ENCODE assay signal across 8 mouse cellular contexts in the genomic region with DNA sequence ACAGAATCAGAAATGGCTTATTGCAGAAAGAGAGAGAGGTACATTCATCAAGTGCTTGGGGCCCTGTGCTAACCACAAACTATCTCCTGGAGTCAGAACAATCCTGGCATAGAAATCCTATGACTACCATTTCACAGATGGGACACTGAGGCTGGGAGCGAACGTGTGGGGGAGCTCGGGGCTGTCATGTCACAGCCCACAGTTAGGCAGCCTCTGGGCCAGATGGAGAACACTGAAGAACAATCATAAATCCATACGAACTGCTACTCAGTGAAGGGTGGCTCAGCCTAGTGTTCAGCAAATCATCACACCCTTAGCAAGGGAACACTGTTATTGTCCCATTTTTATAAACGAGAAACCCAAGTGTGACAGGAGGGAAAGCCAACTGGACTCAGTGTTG. TPM values are rescaled to one million over a fixed set of nuclear protein-coding genes. Genes with fewer than 3 reads are reported as not detected.
DNase-seq lines count a peak whose midpoint lies in the region; ATAC-seq lines count a peak whose summit lies in the region.

No protein-coding gene starts in this region.

- WGBS in embryonic facial prominence, embryonic 14.5 days: 54% methylated on average over 5 of the region's 5 CpGs
- 56% methylated on average over 5 of the region's 5 CpGs for WGBS in intestine, embryonic 15.5 days
- 72% methylated on average over 5 of the region's 5 CpGs for WGBS in midbrain, embryonic 16.5 days

- peak overlapping the region; percentile 81 for H3K9ac ChIP-seq in embryonic facial prominence, embryonic 14.5 days (ENCODE audit: low read depth, low read length)
- peak overlapping the region; percentile 83 for H3K9ac ChIP-seq in intestine, embryonic 15.5 days
- H3K9ac ChIP-seq in midbrain, embryonic 16.5 days (ENCODE audit: low read depth, low read length): peak overlapping the region; percentile 90

- no peaks in the 10 kb centered on the region for H3K36me3 ChIP-seq in embryonic facial prominence, embryonic 14.5 days (ENCODE audit: control insufficient read depth, insufficient read depth, low read length)
- H3K36me3 ChIP-seq in intestine, embryonic 15.5 days: no peaks in the 10 kb centered on the region
- H3K36me3 ChIP-seq in midbrain, embryonic 16.5 days (ENCODE audit: control insufficient read depth, insufficient read depth, low read length): no peaks in the 10 kb centered on the region

- peak; percentile 52 for DNase-seq in layer of hippocampus, adult 11-12 months (ENCODE audit: low spot score)
- no peak for DNase-seq in layer of hippocampus, postnatal 25 days (ENCODE audit: extremely low spot score in 1 of 2, low spot score in 1 of 2)
- DNase-seq in embryonic facial prominence, embryonic 14.5 days (ENCODE audit: low spot score): no peak
- no peak for DNase-seq in adrenal gland, adult 18-20 months (ENCODE audit: low spot score in 2 of 2)
- no peak for DNase-seq in kidney, postnatal 14 days
- no peak for DNase-seq in kidney, adult 9 months

- no peaks in the 10 kb centered on the region for H3K9me3 ChIP-seq in embryonic facial prominence, embryonic 14.5 days (ENCODE audit: control insufficient read depth, low read length)
- no peaks in the 10 kb centered on the region for H3K9me3 ChIP-seq in intestine, embryonic 15.5 days
- no peaks in the 10 kb centered on the region for H3K9me3 ChIP-seq in midbrain, embryonic 16.5 days (replicated peaks; ENCODE audit: control insufficient read depth, low read length, poor library complexity, severe bottlenecking)

- no peak for ATAC-seq in embryonic facial prominence, embryonic 14.5 days (ENCODE audit: low read depth)
- no peak for ATAC-seq in intestine, embryonic 15.5 days
- no peak for ATAC-seq in midbrain, embryonic 16.5 days

- H3K27ac ChIP-seq in embryonic facial prominence, embryonic 14.5 days (replicated peaks; ENCODE audit: low read depth, low read length): no peak overlapping the region
- H3K27ac ChIP-seq in intestine, embryonic 15.5 days: no peak overlapping the region
- H3K27ac ChIP-seq in midbrain, embryonic 16.5 days (ENCODE audit: low read length): no peak overlapping the region

- peak overlapping the region; percentile 88 for H3K4me2 ChIP-seq in embryonic facial prominence, embryonic 14.5 days (ENCODE audit: low read depth, low read length)
- H3K4me2 ChIP-seq in intestine, embryonic 15.5 days (replicated peaks): peak overlapping the region; percentile 65
- peak overlapping the region; percentile 83 for H3K4me2 ChIP-seq in midbrain, embryonic 16.5 days (ENCODE audit: low read length)

- H3K4me1 ChIP-seq in embryonic facial prominence, embryonic 14.5 days (ENCODE audit: control insufficient read depth, insufficient read depth, low read length): peaks cover 13% of the 10 kb centered on the region; the same call in 1 of the 2 replicates
- peaks cover 50% of the 10 kb centered on the region for H3K4me1 ChIP-seq in intestine, embryonic 15.5 days (replicated peaks)
- peaks cover 20% of the 10 kb centered on the region for H3K4me1 ChIP-seq in midbrain, embryonic 16.5 days (ENCODE audit: control insufficient read depth, insufficient read depth, low read length)

- H3K4me3 ChIP-seq in embryonic facial prominence, embryonic 14.5 days (ENCODE audit: low read depth, low read length): peak overlapping the region; percentile 95
- H3K4me3 ChIP-seq in intestine, embryonic 15.5 days (replicated peaks): peak overlapping the region; percentile 87
- peak overlapping the region; percentile 93 for H3K4me3 ChIP-seq in midbrain, embryonic 16.5 days (ENCODE audit: low read depth, low read length)

- no peaks in the 10 kb centered on the region for H3K27me3 ChIP-seq in embryonic facial prominence, embryonic 14.5 days (replicated peaks; ENCODE audit: control insufficient read depth, insufficient read depth, low read length)
- no peaks in the 10 kb centered on the region for H3K27me3 ChIP-seq in intestine, embryonic 15.5 days (replicated peaks)
- H3K27me3 ChIP-seq in midbrain, embryonic 16.5 days (ENCODE audit: control insufficient read depth, insufficient read depth, low read depth, low read length): no peaks in the 10 kb centered on the region

RNA-seq across cellular contexts. Expression of a gene that starts 1.3 kb away (rescaled TPM):
- total RNA-seq in layer of hippocampus, postnatal 25 days (2021): 100 to 1,000 TPM; 211 to 245 TPM
- 12.5 and 15.6 TPM in 2 replicates for polyA plus RNA-seq in embryonic facial prominence, embryonic 14.5 days (2014; fragmentation: Nextera tagmentation; extraction: Ambion mirVana)
- polyA plus RNA-seq in intestine, embryonic 15.5 days (2015; fragmentation: Nextera tagmentation; extraction: Ambion mirVana): 26.6 and 27.9 TPM in 2 replicates
- 17.3 and 17.8 TPM in 2 replicates for polyA plus RNA-seq in midbrain, embryonic 16.5 days (2015; fragmentation: Nextera tagmentation; extraction: Ambion mirVana)
- 10 to 100 TPM; 23.5 to 42.5 TPM for total RNA-seq in adrenal gland, adult 18-20 months (2021)
